Mouse (Mus musculus) C2C12 (cell line): ENCODE results near the gene Sgip1.

Source experiments
- CEBPB ChIP-seq: IDR thresholded peaks from one replicate; pipeline ENCODE4 v1.6.1; 2011; ENCODE audit warnings: low read depth, mild to moderate bottlenecking, control low read depth, moderate library complexity
- CTCF ChIP-seq: IDR thresholded peaks from one replicate; pipeline ENCODE4 v1.5.1; 2011; ENCODE audit not compliant: control insufficient read depth, insufficient read depth, insufficient read length
- MAX ChIP-seq: IDR thresholded peaks from one replicate; pipeline ENCODE4 v1.6.1; 2011; ENCODE audit warnings: mild to moderate bottlenecking, control low read depth
- MYOD1 ChIP-seq: IDR thresholded peaks from one replicate; pipeline ENCODE4 v1.6.1; 2011; ENCODE audit warnings: low read depth; ENCODE audit not compliant: control insufficient read depth, insufficient read length
- MYOG ChIP-seq: IDR thresholded peaks from one replicate; pipeline ENCODE4 v1.6.1; 2011; ENCODE audit not compliant: control insufficient read depth, insufficient read length; ENCODE audit errors: extremely low read depth
- USF1 ChIP-seq: IDR thresholded peaks from one replicate; pipeline ENCODE4 v1.6.1; 2011; ENCODE audit warnings: low read depth, mild to moderate bottlenecking, control low read depth, moderate library complexity

GRCm38 (mm10) chr4:102883142-102883541 is 142.0 kb downstream of the Sgip1 start:
- TF ChIP-seq CTCF (no peak), CEBPB (no peak), MAX (no peak), MYOG (no peak), MYOD1 (no peak), USF1 (no peak)
